Mouse (Mus musculus): ENCODE results near the gene Rfx3.

DNA sequence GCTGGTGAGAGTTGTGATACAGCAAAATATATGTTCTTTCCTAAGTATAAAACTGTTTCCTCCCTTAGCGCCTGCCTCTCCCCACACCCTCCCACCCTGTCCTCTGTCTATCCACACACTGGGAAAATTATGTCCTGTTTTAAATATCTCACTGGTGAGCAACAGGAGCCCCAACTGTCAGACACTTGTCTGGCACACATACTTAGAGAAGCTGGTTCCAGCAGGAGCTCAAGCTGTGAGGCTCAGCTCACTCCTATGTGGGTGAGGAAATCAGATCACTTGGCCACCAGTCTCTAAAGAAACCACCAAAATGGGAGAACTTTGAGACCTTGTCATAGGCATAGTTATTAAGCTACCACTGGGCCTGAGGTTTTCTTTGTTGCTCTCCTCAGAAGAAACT, 7.5 kb downstream of the Rfx3 start:
- no peak for TF ChIP-seq CTCF (IDR thresholded peaks at IDR 0.05; ENCODE audit: control insufficient read depth, insufficient read depth, insufficient replicate concordance, low read depth, low read length)
- no peak for TF ChIP-seq POLR2A (IDR thresholded peaks at IDR 0.05; ENCODE audit: control insufficient read depth, low read depth, low read length)
